In the genomic region with DNA sequence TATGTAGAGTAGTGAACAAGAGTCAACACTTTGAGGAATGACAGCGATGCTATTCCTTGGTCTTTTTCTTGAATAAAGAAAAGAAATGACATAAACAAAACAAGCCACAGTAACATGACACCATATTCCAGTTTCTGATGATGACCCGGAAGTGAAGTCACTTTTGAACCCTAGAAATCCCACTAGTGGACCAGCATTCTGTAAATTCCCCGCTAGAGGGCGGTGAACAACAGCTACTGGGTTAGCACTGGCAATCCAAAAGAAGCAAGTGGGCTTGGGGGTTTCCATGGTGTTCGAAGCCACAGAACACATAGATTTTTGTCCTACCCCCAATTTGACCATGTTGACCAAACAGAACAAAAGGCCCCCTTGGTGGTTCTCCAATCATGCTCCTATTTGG, we compare ENCODE assay signal across 9 mouse cellular contexts.
DNase-seq lines count a peak whose midpoint lies in the region; ATAC-seq and TF ChIP-seq lines count a peak whose summit lies in the region.
"Had no signal": no experiment of that assay in that cellular context is flagged by ENCODE, and none has a peak within 500 bp of the region (broad histone marks: within the 10 kb centered on the region; RNA-seq: fewer than 3 reads in every experiment).

No protein-coding gene starts in this region.

- no peaks in the 10 kb centered on the region for H3K27me3 ChIP-seq in C2C12 (ENCODE audit: control insufficient read depth, insufficient read depth, insufficient read length)
- H3K27me3 ChIP-seq: liver, embryonic 15.5 days had no signal

- peaks cover 29% of the 10 kb centered on the region for H3K36me3 ChIP-seq in C2C12 (ENCODE audit: control insufficient read depth, insufficient read depth)

- H3K79me3 ChIP-seq in C2C12 (ENCODE audit: low read depth) = no peaks in the 10 kb centered on the region

- no peak for ATAC-seq in frontal cortex, adult (ENCODE audit: low TSS enrichment)

- no peak overlapping the region for H3K4me3 ChIP-seq in C2C12 (ENCODE audit: insufficient read depth, poor library complexity, severe bottlenecking)
- H3K4me3 ChIP-seq: liver, embryonic 15.5 days had no signal

- H3K79me2 ChIP-seq in C2C12 (ENCODE audit: control insufficient read depth, insufficient read depth) = no peaks in the 10 kb centered on the region

- H3ac ChIP-seq in C2C12 (ENCODE audit: control insufficient read depth, insufficient read length, low read depth) = no peak overlapping the region

- TF ChIP-seq CTCF in C2C12 (IDR thresholded peaks at IDR 0.05; ENCODE audit: control insufficient read depth, insufficient read depth, insufficient read length) = peak; percentile 35

- DNase-seq in frontal cortex, postnatal 10 days (ENCODE audit: low spot score in 2 of 2) = peak; percentile 30 to 63
- DNase-seq in adrenal gland, postnatal 10 days = peak; percentile 79
- DNase-seq in forelimb bud, embryonic 11.5 days (ENCODE audit: low read depth, low spot score) = peak; percentile 79
- peak; percentile 74 to 85 for DNase-seq in kidney, postnatal 36 days
- peak; percentile 55 to 75 for DNase-seq in lung, adult 18-20 months
- DNase-seq in spleen, postnatal 10 days (ENCODE audit: low spot score in 2 of 2) = peak; percentile 33 to 74

TF ChIP-seq in C2C12, 6 proteins besides CTCF, POLR2A, EP300 and RAD21:
- TF ChIP-seq MAX (IDR thresholded peaks at IDR 0.05) (no peak), FOSL1 (IDR thresholded peaks at IDR 0.05; ENCODE audit: insufficient read depth, low read length, poor library complexity, severe bottlenecking) (no peak), MYOG (IDR thresholded peaks at IDR 0.05; ENCODE audit: control insufficient read depth, extremely low read depth, insufficient read length) (no peak), USF1 (IDR thresholded peaks at IDR 0.05; ENCODE audit: low read depth) (no peak), MYOD1 (IDR thresholded peaks at IDR 0.05; ENCODE audit: control insufficient read depth, insufficient read length, low read depth) (no peak), CEBPB (IDR thresholded peaks at IDR 0.05; ENCODE audit: low read depth) (no peak)
